Mouse (Mus musculus) right cerebral cortex, postnatal 4 days (tissue): ENCODE data around the gene Gm10382.
"Not testable (repeated sequence)": the region's sequence is repeated elsewhere in the genome, so short reads cannot be mapped to it uniquely, and the experiment has no call there.

Experiments
- DNase-seq: peaks from one replicate; pipeline ENCODE4 v3.0.0-alpha.2; 2022

Gene Gm10382

GRCm38 (mm10) chr5:125393622-125394603, 4.8 kb downstream of the Gm10382 start:
- peak; percentile 60 for DNase-seq

GRCm38 (mm10) chr5:125395008-125395407, 5.9 kb downstream of the Gm10382 start:
- DNase-seq = no peak

DNA sequence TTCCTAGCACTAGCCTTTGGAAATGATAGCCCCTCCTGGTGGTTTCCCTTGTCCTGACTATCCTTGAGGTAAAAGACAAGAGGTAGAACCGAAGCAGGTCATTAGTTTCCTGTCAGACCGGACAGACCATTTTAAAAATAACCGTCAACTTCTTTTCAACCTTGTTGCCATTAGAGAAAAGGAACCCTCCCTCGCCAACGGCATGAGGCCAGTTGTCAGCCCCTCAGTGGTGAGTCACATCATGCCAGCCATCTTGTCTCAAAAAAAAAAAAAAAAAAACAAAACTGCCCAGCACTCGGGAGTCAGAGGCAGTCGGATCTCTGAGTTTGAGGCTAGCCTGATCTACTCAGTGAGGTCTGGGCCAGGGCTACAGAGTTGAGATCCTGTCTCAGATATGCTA, 11.8 kb downstream of the Gm10382 start:
- no peak for DNase-seq

DNA sequence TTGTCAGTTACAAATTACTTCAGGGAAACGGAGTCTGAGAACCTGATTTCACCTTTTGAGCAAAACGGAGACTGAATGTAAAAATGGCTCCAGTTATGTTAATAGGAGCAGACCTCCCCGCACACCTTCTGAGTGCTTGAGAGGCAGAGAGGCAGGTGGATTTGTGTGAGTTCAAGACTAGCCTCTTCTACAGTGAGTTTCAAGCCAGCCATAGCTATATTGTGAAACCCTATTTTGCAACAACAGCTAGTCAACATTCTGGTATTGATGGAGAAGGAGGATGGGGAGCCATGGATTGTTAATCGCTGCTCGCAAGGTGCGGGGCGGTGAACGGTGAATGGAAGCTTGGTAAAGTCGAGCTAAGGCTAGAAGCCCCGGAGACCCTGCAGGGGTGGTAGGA, 13.4 kb downstream of the Gm10382 start:
- DNase-seq = no peak

GRCm38 (mm10) chr5:125402991-125403390, 13.9 kb downstream of the Gm10382 start:
- no peak for DNase-seq

- DNase-seq = peak; percentile 81
These were observed 14.7 kb downstream of the Gm10382 start for GRCm38 (mm10) chr5:125403481-125404465.

GRCm38 (mm10) chr5:125404536-125404902, 15.4 kb downstream of the Gm10382 start:
- peak; percentile 41 for DNase-seq

DNA sequence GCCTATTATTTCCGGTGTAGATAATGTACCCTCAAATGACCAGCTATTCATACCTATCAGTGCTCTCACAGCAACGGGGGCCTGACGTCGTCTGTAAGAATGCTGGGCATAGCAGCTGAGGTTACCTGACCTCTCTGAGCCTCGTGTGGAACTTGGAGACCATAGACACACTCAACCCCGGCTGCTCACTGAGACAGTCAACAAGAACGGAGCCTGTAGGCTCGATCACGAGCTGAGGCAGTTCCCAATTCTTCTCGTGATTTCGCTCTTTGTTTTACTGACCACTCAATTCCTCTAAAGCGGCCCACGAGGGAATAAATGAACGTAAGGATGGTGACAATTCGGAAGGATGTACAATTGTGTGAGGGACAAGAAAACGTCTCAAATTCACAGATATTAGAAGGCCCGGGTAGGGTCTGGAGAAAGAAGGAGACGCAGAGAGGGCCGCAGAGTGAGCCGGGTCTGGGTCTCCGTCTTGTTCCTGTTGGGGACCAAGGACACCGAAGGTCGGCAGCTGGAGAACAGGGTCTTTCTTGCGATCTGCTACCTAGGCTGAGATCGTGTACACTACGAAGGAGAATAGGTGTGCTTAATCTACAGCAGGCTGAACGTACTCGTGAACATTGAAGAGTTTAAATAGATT, 15.9 kb downstream of the Gm10382 start:
- peak; percentile 50 for DNase-seq

GRCm38 (mm10) chr5:125405546-125406248, 16.6 kb downstream of the Gm10382 start:
- peak; percentile 88 for DNase-seq

DNA sequence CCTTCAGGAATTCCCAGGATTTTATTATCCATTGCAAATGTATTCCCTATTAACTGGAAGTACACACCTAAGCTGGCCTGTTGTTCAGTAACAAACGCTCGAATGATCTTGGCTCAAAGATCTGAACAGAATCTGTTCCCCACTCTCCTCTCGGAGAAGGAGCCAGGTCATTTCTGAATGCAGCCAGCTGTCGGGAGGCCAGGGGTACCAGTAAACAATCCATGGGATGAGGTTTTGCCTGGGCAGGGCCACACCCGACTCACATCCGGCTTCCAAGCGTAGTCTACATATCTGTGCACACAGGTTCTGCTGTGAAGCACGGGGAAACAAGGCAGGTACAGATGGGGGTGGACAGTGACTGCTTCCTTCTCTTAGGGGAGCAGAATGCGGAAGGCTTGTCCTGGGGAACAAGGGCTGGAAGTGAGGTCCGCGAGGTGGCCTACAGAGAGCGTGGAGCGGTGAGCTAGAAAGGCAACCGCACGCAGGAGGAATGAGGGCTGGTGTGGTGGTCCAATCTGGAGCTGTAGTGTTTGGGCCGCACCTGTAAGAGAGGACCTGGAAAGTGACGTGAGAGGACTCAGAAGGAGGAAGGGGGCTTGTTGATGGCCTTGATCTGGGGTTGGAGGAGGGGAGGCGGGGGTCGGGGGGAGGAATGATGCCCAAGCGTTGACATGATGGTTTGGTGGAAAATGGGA, 17.3 kb downstream of the Gm10382 start:
- peak; percentile 60 for DNase-seq

DNA sequence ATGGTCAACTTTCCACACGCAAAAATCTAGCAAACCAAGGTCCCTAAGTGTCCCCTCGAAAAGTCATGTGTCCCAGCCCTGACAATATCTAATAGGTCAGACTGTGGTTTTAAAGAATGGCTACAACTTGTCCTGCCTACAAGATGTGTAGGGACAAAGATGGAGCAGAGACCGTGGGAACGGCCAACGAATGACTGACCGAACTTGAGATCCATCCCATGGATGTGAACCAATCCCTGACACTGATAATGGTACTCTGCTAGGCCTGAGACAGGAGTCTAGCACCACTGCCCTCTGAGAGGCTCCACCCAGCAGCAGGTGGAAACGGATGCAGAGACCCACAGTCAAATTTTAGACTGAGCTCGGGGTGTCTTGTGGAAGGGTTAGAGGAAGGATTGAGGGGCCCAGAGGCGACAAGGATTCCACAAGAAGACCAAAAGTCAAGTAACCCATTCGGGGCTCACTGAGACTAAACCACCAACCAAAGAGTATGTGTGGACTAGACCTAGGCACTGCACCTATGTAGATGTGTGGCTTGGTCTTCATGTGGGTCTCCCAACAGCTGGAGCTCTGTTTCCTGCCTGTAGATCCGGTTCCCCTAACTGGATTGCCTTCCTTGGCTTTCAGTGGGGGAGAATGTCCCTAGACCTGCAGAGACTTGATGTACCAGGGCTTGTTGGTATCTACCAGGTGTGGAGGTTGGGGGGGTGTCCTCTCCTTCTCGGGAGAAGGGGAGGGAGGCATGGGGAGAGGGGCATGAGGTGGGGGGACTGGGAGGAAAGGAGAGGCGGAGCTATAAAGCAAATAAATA, 18.1 kb downstream of the Gm10382 start:
- DNase-seq = no peak

- no peak for DNase-seq
These were observed 18.9 kb downstream of the Gm10382 start for GRCm38 (mm10) chr5:125407910-125408575.

GRCm38 (mm10) chr5:125408842-125409241, 19.7 kb downstream of the Gm10382 start:
- DNase-seq = peak; percentile 90

GRCm38 (mm10) chr5:125409348-125410090, 20.4 kb downstream of the Gm10382 start:
- peak; percentile 53 for DNase-seq

DNA sequence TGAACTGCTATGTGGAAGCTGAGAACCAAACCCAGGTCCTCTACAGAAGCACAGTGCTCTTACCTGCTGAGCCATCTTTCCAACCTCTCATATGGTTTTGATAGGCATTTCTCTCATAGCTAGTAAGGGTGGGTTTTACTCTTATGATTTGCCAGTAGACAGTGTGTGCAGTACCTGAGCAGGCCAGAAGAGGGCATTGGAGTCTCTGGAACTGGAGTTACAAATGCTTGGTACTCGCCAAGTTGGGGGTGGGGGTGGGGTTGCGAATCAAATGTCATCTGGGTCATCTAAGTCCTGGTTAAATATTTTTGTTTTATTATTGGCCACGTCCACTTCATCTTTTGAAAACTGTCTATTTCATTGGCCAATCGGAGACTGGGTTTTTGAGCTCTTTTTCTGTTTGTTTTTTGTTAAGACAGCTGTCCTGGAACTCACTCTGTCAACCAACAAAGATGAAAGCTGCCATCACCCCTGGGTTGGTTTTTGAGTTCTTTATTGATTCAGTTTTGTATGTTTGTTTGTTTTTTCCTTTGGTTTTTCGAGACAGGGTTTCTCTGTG, 22.9 kb downstream of the Gm10382 start:
- peak; percentile 83 for DNase-seq

DNA sequence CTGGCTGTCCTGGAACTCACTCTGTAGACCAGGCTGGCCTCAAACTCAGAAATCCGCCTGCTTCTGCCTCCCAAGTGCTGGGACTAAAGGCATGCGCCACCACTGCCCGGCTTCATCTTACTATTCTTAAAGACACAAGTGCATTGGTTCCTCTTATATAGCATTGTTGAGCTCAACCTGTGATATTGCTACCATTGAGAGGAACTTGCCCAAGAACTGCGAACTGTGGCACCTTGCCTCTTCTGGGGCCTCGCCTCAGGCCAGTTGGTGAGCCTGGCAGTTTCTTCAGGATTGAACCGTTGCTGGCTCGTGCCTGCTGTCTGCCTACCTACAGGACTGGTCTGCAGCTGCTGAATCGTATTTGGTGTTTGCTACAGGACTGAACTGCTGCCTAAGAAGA, 23.4 kb downstream of the Gm10382 start:
- DNase-seq = not testable (repeated sequence)

DNA sequence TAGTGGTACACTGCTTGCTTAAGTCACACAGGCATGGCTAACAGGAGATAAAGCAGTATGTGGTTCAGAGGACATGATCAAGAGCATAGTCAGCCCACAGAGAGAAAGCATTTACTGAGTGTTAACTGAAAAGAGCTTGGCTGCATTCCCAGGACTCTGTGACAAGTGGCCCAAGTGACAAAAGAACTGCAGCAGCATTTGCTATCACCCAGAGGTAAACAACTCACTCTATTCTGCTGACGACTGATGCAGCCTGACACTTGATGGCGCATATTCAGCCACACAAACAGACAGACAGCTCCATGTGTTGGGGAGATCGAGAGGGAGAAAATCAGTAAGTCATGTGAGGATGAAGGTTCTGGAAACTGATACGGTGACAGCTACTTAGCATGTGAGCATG, 24.6 kb downstream of the Gm10382 start:
- no peak for DNase-seq

DNA sequence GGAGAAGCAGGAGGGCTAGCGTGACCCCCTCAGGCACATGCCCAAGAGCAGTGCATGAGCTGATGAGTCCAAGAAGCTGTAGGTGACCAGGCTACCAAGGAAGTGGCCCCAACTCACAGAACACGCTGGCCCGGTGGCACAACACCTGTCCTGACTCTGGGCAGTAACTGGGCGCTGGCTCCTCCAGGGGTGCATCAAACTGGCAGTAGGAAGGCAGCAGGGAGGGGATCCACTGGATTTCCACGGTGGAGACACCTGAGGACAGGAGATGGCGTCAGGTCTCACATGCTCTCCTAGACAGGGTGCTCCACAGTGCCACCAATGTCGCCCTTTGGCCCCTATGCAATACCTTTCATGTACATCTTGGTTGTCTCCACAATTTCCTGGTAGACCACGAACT, 27.1 kb downstream of the Gm10382 start:
- no peak for DNase-seq

DNA sequence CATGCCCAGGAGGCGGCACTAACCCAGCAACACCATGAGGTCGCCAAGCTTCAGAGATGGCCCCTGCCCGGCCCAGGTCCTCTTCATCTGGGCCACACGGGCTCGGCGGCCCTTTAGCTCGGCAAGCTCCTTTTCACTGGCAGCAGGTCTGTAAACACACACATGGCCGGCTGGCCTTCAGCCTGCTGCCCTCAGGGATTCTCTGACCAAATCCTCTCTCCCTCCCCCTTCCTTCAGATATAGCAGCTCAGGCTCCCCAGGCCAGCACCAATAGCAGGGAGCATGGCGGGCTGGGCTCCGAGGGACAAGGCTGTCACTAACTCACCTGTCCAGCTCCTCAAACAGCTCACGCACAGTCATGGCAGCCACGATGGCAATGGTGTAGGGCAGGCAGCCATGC, 29.5 kb downstream of the Gm10382 start:
- no peak for DNase-seq
